In the genomic region with DNA sequence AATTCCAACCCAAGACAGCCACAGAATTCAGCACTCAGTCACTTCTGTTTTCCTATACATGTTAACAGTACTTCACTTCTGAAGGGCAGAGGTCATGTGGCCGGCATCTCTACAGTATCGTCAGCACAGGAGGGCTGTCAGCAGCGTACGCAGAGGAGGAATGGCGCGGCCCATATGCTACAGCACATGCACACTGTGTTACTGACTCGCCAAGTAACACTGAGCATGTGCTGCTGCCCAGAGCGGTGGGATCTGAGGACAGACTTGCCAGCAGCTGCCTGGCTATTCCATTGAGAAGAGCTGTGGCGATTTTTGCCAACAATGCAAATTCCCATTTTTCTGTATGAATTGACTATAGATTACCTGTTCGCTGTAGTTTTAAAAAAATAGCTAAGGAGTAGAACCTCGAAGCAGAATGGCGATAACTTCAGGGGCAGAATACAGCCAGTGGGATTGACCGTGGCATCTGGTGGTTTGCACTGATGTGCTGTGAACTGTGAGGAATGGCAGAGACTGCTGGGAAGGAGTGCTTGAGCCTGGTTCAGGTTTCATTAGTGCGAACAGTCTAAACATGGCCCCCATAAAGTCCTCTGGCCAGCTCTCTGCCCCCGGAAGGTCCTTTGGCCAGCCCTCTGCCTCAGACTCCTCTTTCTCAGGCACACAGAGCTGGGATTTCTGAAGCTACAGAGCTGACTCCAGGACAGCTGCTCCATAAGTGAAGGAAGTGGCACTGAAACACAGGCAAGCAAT, we compare ENCODE assay signal across 9 mouse cellular contexts.
A peak's percentile ranks its signal among the peaks of the same experiment; 100 is the strongest.
DNase-seq lines count a peak whose midpoint lies in the region.
"Had no signal": no experiment of that assay in that cellular context is flagged by ENCODE, and none has a peak within 500 bp of the region (broad histone marks: within the 10 kb centered on the region; RNA-seq: fewer than 3 reads in every experiment).

No protein-coding gene starts in this region.

- peak; percentile 14 for DNase-seq in gastrocnemius, postnatal 14 days
- no peak for DNase-seq in gastrocnemius, adult 18-20 months (ENCODE audit: low spot score)
- DNase-seq in left cerebral cortex, postnatal 4 days, result peak; percentile 62
- no peak for DNase-seq in left cerebral cortex, adult 9 months (ENCODE audit: low spot score in 2 of 2)
- peak; percentile 35 for DNase-seq in layer of hippocampus, adult 9-11 months
- peak; percentile 36 for DNase-seq in right cerebral cortex, postnatal 25 days
- no peak for DNase-seq in natural killer cell, adult 2 months (ENCODE audit: low spot score in 2 of 2)
- DNase-seq: adrenal gland, postnatal 25 days; gastrocnemius, postnatal 36 days had no signal

- intact Hi-C loops in gastrocnemius, postnatal 14 days (cut with DNase I; ENCODE audit: low total_unique reads), result loop anchor here (10.0 kb wide), 2 partner anchors 112 to 582 kb away; no protein-coding TSS in a partner anchor
- intact Hi-C loops in left cerebral cortex, postnatal 4 days (cut with DNase I), result loop anchor here (5.0 kb wide), 1 partner anchor 564 kb away; no protein-coding TSS in a partner anchor

Comparison
In these comparisons a context has a peak if more than half of its experiments do, and no peak if none do; other contexts are left out.
1. DNase-seq: peak in gastrocnemius, postnatal 14 days (single experiment), left cerebral cortex, postnatal 4 days (single experiment), layer of hippocampus, adult 9-11 months (single experiment) and right cerebral cortex, postnatal 25 days (single experiment); none in gastrocnemius, adult 18-20 months (single experiment), left cerebral cortex, adult 9 months (0 of 2) and natural killer cell, adult 2 months (0 of 2).